Mouse (Mus musculus) lung, postnatal 0 days (tissue): ENCODE data around the gene Slc7a4.

Experiments
- CTCF ChIP-seq: IDR thresholded peaks from 2 replicates; pipeline ENCODE4 v1.5.1; 2016; ENCODE audit warnings: antibody characterized with exemption, mild to moderate bottlenecking
- EP300 ChIP-seq: IDR thresholded peaks from 2 replicates; pipeline ENCODE4 v1.6.1; 2016; ENCODE audit warnings: antibody characterized with exemption, mild to moderate bottlenecking, control low read depth

GRCm38 (mm10) chr16:17527606-17528005, 55.4 kb downstream of the Slc7a4 start:
- TF ChIP-seq EP300 (no peak), CTCF (no peak)
